ENCODE assay signal across 21 mouse cellular contexts in genomic region chr9:64069131-64069530, GRCm38 (mm10). TPM values are rescaled to one million over a fixed set of nuclear protein-coding genes. Genes with fewer than 3 reads are reported as not detected.
DNase-seq lines count a peak whose midpoint lies in the region; ATAC-seq and TF ChIP-seq lines count a peak whose summit lies in the region.
"Had no signal": no experiment of that assay in that cellular context is flagged by ENCODE, and none has a peak within 500 bp of the region (broad histone marks: within the 10 kb centered on the region; RNA-seq: fewer than 3 reads in every experiment).

No protein-coding gene starts in this region.

- peaks cover 41% of the 10 kb centered on the region for H3K4me1 ChIP-seq in heart, embryonic 11.5 days (ENCODE audit: control insufficient read depth, insufficient read depth, low read length)
- H3K4me1 ChIP-seq in liver, adult 2 months (ENCODE audit: control insufficient read depth, insufficient read depth, low read length): peaks cover 13% of the 10 kb centered on the region
- H3K4me1 ChIP-seq in limb, embryonic 12.5 days (replicated peaks): peaks cover 20% of the 10 kb centered on the region
- H3K4me1 ChIP-seq in lung, embryonic 16.5 days (replicated peaks; ENCODE audit: control insufficient read depth, insufficient read depth, low read length): peaks cover 13% of the 10 kb centered on the region

- H3K4me3 ChIP-seq in heart, embryonic 11.5 days (ENCODE audit: low read depth, low read length): no peak overlapping the region
- H3K4me3 ChIP-seq in liver, adult 2 months (ENCODE audit: insufficient read depth, low read depth, low read length): no peak overlapping the region
- no peak overlapping the region for H3K4me3 ChIP-seq in limb, embryonic 12.5 days (replicated peaks)
- H3K4me3 ChIP-seq in lung, embryonic 16.5 days (ENCODE audit: low read length): no peak overlapping the region
- H3K4me3 ChIP-seq: hindbrain, embryonic 12.5 days had no signal

- no peak overlapping the region for H3K4me2 ChIP-seq in heart, embryonic 11.5 days
- no peak overlapping the region for H3K4me2 ChIP-seq in limb, embryonic 12.5 days
- H3K4me2 ChIP-seq in lung, embryonic 16.5 days (ENCODE audit: low read depth, low read length): no peak overlapping the region
- H3K4me2 ChIP-seq: hindbrain, embryonic 12.5 days had no signal

- ATAC-seq in heart, embryonic 11.5 days (replicated peaks; ENCODE audit: insufficient number of reproducible peaks, low FRiP score, low TSS enrichment): no peak
- ATAC-seq in limb, embryonic 12.5 days (ENCODE audit: insufficient number of reproducible peaks, insufficient read depth, low FRiP score, low TSS enrichment, low read depth): no peak
- no peak for ATAC-seq in lung, embryonic 16.5 days (ENCODE audit: low read depth)
- ATAC-seq in erythroblast, adult 5-6 weeks (replicated peaks; ENCODE audit: low FRiP score, poor library complexity, severe bottlenecking): no peak
- ATAC-seq: Patski had no signal

- H3K9me3 ChIP-seq in heart, embryonic 11.5 days (replicated peaks; ENCODE audit: control insufficient read depth, low read length): no peaks in the 10 kb centered on the region
- no peaks in the 10 kb centered on the region for H3K9me3 ChIP-seq in limb, embryonic 12.5 days
- no peaks in the 10 kb centered on the region for H3K9me3 ChIP-seq in lung, embryonic 16.5 days (ENCODE audit: control insufficient read depth, low read length)
- H3K9me3 ChIP-seq: hindbrain, embryonic 12.5 days had no signal

- TF ChIP-seq CTCF in liver, adult 2 months (IDR thresholded peaks at IDR 0.05; ENCODE audit: low read depth, low read length): no peak

- peak overlapping the region; percentile 58 for H3K9ac ChIP-seq in heart, embryonic 11.5 days (ENCODE audit: low read depth, low read length)
- no peak overlapping the region for H3K9ac ChIP-seq in liver, adult 2 months (ENCODE audit: low read depth, low read length)
- H3K9ac ChIP-seq in limb, embryonic 12.5 days (replicated peaks): no peak overlapping the region
- H3K9ac ChIP-seq in lung, embryonic 16.5 days (ENCODE audit: low read length): 0 out of 2 replicates have a peak overlapping the region, but pooled peaks have one; percentile 51
- H3K9ac ChIP-seq: hindbrain, embryonic 12.5 days had no signal

- DNase-seq in heart, adult 11 months: no peak
- DNase-seq in liver, adult 2 months (ENCODE audit: extremely low read depth, low read depth, low spot score): no peak
- no peak for DNase-seq in liver
- DNase-seq in adrenal gland, adult 18-20 months (ENCODE audit: low spot score in 2 of 2): no peak
- DNase-seq: cerebellum, postnatal 36 days; gastrocnemius, postnatal 25 days; kidney, adult 11 months; kidney, postnatal 14 days; layer of hippocampus, adult 9-11 months; right cerebral cortex, postnatal 14 days; thymus, postnatal 4 days had no signal

- no peaks in the 10 kb centered on the region for H3K79me2 ChIP-seq in liver, adult 2 months (ENCODE audit: control insufficient read depth, insufficient read depth, low read length)

- no peaks in the 10 kb centered on the region for H3K27me3 ChIP-seq in heart, embryonic 11.5 days (ENCODE audit: control insufficient read depth, insufficient read depth, low read length)
- no peaks in the 10 kb centered on the region for H3K27me3 ChIP-seq in liver, adult 2 months (ENCODE audit: control insufficient read depth, insufficient read depth, low read length)
- H3K27me3 ChIP-seq in limb, embryonic 12.5 days: no peaks in the 10 kb centered on the region
- no peaks in the 10 kb centered on the region for H3K27me3 ChIP-seq in lung, embryonic 16.5 days (ENCODE audit: control insufficient read depth, insufficient read depth, low read depth, low read length)
- H3K27me3 ChIP-seq: Patski had no signal

- 51% methylated on average over 5 of the region's 5 CpGs for WGBS in heart, embryonic 11.5 days (ENCODE audit: insufficient replicate concordance)
- 79% methylated on average over 5 of the region's 5 CpGs for WGBS in liver, adult 2 months
- 82% methylated on average over 5 of the region's 5 CpGs for WGBS in limb, embryonic 12.5 days
- WGBS in lung, embryonic 16.5 days: 61% methylated on average over 5 of the region's 5 CpGs

- H3K36me3 ChIP-seq in heart, embryonic 11.5 days (ENCODE audit: control insufficient read depth, insufficient read depth, low read length): no peaks in the 10 kb centered on the region
- no peaks in the 10 kb centered on the region for H3K36me3 ChIP-seq in liver, adult 2 months (ENCODE audit: control insufficient read depth, insufficient read depth, low read length)
- no peaks in the 10 kb centered on the region for H3K36me3 ChIP-seq in limb, embryonic 12.5 days
- no peaks in the 10 kb centered on the region for H3K36me3 ChIP-seq in lung, embryonic 16.5 days (ENCODE audit: control insufficient read depth, insufficient read depth, low read length)
- H3K36me3 ChIP-seq: hindbrain, embryonic 12.5 days had no signal

- no peak for TF ChIP-seq POLR2A in liver, adult 2 months (IDR thresholded peaks at IDR 0.05; ENCODE audit: extremely low read depth, insufficient read depth, low read length)

- peak overlapping the region; percentile 79 for H3K27ac ChIP-seq in heart, embryonic 11.5 days (ENCODE audit: low read depth, low read length)
- H3K27ac ChIP-seq in liver, adult 2 months (replicated peaks; ENCODE audit: insufficient read depth, low read depth, low read length): peak overlapping the region; percentile 80
- 0 out of 2 replicates have a peak overlapping the region, but pooled peaks have one; percentile 29 for H3K27ac ChIP-seq in limb, embryonic 12.5 days
- H3K27ac ChIP-seq in lung, embryonic 16.5 days (ENCODE audit: low read length): peak overlapping the region; percentile 71
- H3K27ac ChIP-seq: hindbrain, embryonic 12.5 days had no signal

RNA-seq across cellular contexts. Expression of gene Smad6, which starts 47.3 kb away (rescaled TPM):
- 30.5 and 31.6 TPM in 2 replicates for polyA plus RNA-seq in heart, embryonic 11.5 days (2014; fragmentation: Nextera tagmentation; extraction: Ambion mirVana)
- total RNA-seq in liver, adult 2 months (2014; rRNA removed): 4.1 and 6.0 TPM in 2 replicates
- 11.4 and 12.6 TPM in 2 replicates for polyA plus RNA-seq in liver, adult 2 months (2012; rRNA removed)
- polyA plus RNA-seq in limb, embryonic 12.5 days (2016; fragmentation: Nextera tagmentation; extraction: Ambion mirVana): 23.5 and 23.9 TPM in 2 replicates
- polyA plus RNA-seq in lung, embryonic 16.5 days (2015; fragmentation: Nextera tagmentation; extraction: Ambion mirVana): 6.8 and 8.6 TPM in 2 replicates
- not detected in 2 replicates for total RNA-seq in erythroblast, adult 5-6 weeks (2015; ENCODE audit: low replicate concordance)
- 0.60 TPM in 1 of 2 replicates, not detected in the other for total RNA-seq in erythroblast, adult 5-6 weeks (2017; ENCODE audit: low replicate concordance)
- 1 to 10 TPM; 5.4 to 5.5 TPM for total RNA-seq in adrenal gland, adult 18-20 months (2021)

RNA-seq across cellular contexts. Expression of gene Lctl, which starts 47.8 kb away (rescaled TPM):
- polyA plus RNA-seq in heart, embryonic 11.5 days (2014; fragmentation: Nextera tagmentation; extraction: Ambion mirVana): not detected in 2 replicates
- not detected in 2 replicates for total RNA-seq in liver, adult 2 months (2014; rRNA removed)
- polyA plus RNA-seq in liver, adult 2 months (2012; rRNA removed): not detected in 2 replicates
- polyA plus RNA-seq in limb, embryonic 12.5 days (2016; fragmentation: Nextera tagmentation; extraction: Ambion mirVana): not detected in 2 replicates
- polyA plus RNA-seq in lung, embryonic 16.5 days (2015; fragmentation: Nextera tagmentation; extraction: Ambion mirVana): not detected in 2 replicates
- not detected in 2 replicates for total RNA-seq in erythroblast, adult 5-6 weeks (2015; ENCODE audit: low replicate concordance)
- not detected in 2 replicates for total RNA-seq in erythroblast, adult 5-6 weeks (2017; ENCODE audit: low replicate concordance)
- 10 to 100 TPM in 1 of 2 experiments, under 1 TPM in 1; 0.46 to 11.9 TPM for total RNA-seq in adrenal gland, adult 18-20 months (2021)
- total RNA-seq: left cerebral cortex, postnatal 10 days; midbrain, postnatal 0 days had no signal
- polyA plus RNA-seq: embryonic facial prominence, embryonic 11.5 days; hindbrain, embryonic 12.5 days; midbrain, postnatal 0 days; neural tube, embryonic 11.5 days had no signal

Comparison
In these comparisons a context has a peak if more than half of its experiments do, and no peak if none do; other contexts are left out.
1. H3K27ac ChIP-seq: peak in every context shown above with its lines; median percentile 80 in liver, adult 2 months; 79 in heart, embryonic 11.5 days; 71 in lung, embryonic 16.5 days; 29 in limb, embryonic 12.5 days.
2. H3K9ac ChIP-seq: peak in heart, embryonic 11.5 days (single experiment) and lung, embryonic 16.5 days (single experiment); none in liver, adult 2 months (single experiment) and limb, embryonic 12.5 days (single experiment).